Mouse (Mus musculus): ENCODE results near the gene Gm49380. TPM values are rescaled to one million over a fixed set of nuclear protein-coding genes. Genes with fewer than 3 reads are reported as not detected.
A peak's percentile ranks its signal among the peaks of the same experiment; 100 is the strongest.
"Not testable (repeated sequence)": the region's sequence is repeated elsewhere in the genome, so short reads cannot be mapped to it uniquely, and the experiment has no call there.

The Gm49380 gene
- polyA plus RNA-seq, 1 experiment from 2014 or later: 0.17 TPM

DNA sequence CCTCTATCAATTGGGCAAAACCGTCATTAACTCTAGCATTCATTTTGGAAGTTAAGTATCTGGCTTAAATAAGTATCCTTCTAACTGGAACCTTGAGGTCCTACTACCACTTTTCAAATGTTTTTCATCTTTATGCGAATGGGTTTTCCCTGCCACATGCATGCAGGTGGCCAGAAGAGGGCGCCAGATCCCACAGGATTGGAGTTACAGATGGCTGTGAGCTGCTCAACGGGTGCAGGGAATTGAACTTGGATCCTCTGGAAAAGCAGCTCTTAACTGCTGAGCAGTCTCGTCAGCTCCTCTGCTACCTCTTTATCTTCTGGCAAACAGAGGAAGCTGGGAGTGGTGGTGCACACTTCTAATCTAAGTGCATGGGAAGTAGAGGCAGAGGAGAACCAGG is 5.7 kb upstream of the Gm49380 start:
- Histone ChIP-seq H3K9me3 (replicated peaks) (no peaks in the 10 kb centered on the region), H3K4me2 (no peak overlapping the region), H3K36me3 (no peaks in the 10 kb centered on the region), H3K27me3 (no peaks in the 10 kb centered on the region), H3K9ac (no peak overlapping the region), H3K4me1 (peaks cover 7% of the 10 kb centered on the region; the same call in 1 of the 2 replicates), H3K4me3 (replicated peaks) (no peak overlapping the region), H3K27ac (no peak overlapping the region)
- no peak for ATAC-seq (replicated peaks; ENCODE audit: low FRiP score)
- WGBS: 54% methylated on average over 5 of the region's 5 CpGs

DNA sequence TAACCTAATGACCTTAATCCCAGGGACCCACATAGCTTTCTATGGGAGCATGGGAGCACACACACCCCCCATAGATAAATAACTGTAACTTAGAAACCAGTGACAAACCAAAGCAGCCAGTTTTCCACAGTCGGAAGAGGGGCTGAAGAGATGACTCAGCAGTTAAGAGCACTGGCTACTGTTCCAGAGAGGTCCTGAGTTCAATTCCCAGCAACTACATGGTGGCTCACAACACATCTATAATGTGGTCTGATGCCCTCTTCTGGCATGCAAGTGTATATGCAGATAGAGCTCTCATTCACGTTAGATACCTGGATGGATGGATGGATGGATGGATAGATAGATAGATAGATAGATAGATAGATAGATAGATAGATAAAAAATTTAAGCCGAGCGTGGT is 2.9 kb upstream of the Gm49380 start:
- Histone ChIP-seq H3K4me3 (replicated peaks) (no peak overlapping the region), H3K9ac (no peak overlapping the region), H3K4me2 (no peak overlapping the region), H3K36me3 (no peaks in the 10 kb centered on the region), H3K27ac (no peak overlapping the region), H3K4me1 (peaks cover 17% of the 10 kb centered on the region), H3K27me3 (no peaks in the 10 kb centered on the region), H3K9me3 (replicated peaks) (no peaks in the 10 kb centered on the region)
- WGBS: 92% methylated on average over 4 of the region's 4 CpGs
- ATAC-seq (replicated peaks; ENCODE audit: low FRiP score): no peak

DNA sequence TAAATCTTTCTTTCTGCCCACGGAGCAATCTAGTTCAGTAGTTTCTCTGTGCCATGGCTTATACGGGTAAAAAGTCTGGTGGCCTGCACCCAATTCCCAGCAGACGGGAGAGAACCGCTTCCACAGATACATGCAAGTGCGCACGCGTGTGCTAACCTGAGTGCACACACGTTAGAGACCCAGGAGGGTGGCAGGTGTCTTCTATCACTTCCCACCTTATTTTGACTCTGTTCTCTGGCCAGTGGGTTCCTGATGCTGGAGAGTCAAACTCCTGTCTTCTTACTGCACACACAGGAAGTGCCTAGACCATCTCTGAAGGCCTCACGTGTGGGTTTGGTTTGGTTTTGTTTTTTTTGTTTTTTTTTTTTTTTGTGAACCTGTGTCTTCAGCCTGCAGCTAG is 2.3 kb upstream of the Gm49380 start:
- Histone ChIP-seq H3K4me2 (no peak overlapping the region), H3K27me3 (no peaks in the 10 kb centered on the region), H3K27ac (no peak overlapping the region), H3K36me3 (0 out of 2 replicates have a peak, but pooled peaks cover under 1% of the 10 kb centered on the region), H3K9ac (no peak overlapping the region), H3K4me1 (peaks cover 20% of the 10 kb centered on the region), H3K9me3 (replicated peaks) (no peaks in the 10 kb centered on the region), H3K4me3 (replicated peaks) (no peak overlapping the region)
- no peak for ATAC-seq (replicated peaks; ENCODE audit: low FRiP score)
- 85% methylated on average over 9 of the region's 9 CpGs for WGBS

DNA sequence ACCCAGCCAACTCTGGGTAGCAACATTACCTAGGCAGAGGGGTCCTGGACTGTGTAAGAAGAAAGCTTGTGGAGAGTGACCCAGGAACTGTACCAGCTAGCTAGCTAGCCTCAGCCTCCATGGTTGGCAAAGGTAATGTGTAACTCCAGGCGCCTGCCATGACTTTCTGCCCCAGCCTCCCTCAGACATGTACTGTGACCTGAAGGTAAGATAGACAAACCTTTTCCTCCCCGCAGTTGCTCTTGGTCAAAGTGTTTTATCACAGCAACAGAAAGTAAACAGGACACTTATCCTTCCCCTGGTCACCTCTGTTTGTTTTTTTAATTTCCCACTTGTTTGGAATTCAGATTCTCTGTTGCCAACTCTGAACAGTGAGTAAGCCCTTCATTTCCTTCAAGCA is 1.2 kb upstream of the Gm49380 start:
- Histone ChIP-seq H3K4me1 (peaks cover 32% of the 10 kb centered on the region), H3K27ac (peak overlapping the region; percentile 22; the same call in 1 of the 2 replicates), H3K9me3 (replicated peaks) (no peaks in the 10 kb centered on the region), H3K36me3 (0 out of 2 replicates have a peak, but pooled peaks cover 10% of the 10 kb centered on the region), H3K4me3 (replicated peaks) (no peak overlapping the region), H3K4me2 (no peak overlapping the region), H3K27me3 (no peaks in the 10 kb centered on the region), H3K9ac (no peak overlapping the region)
- ATAC-seq (replicated peaks; ENCODE audit: low FRiP score): no peak
- 71% methylated on average over 2 of the region's 2 CpGs for WGBS

DNA sequence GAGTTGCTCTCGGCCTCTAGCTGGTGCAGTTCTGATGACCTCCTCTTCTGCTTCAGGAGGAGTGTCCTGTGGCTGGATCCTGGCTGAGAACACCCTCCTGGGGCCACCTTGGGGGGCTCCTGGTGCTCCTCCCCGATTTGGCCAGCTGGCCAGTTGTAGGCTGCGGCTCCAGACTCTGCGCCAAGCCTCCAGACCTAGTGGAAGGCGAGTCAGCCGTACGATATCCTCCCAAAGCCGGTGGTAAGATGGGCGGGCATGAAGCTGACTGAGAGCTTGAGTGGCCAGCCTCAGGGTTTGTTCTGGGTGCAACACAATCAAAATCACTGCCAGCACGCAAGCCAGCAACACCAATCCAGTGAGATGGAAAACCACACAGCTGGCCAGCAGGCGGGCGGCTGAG is 1.4 kb downstream of the Gm49380 start:
- H3K4me1 ChIP-seq: peaks cover 57% of the 10 kb centered on the region
- H3K27ac ChIP-seq; H3K27me3 ChIP-seq; H3K9me3 ChIP-seq (replicated peaks); H3K9ac ChIP-seq; ATAC-seq (replicated peaks; ENCODE audit: low FRiP score): not testable (repeated sequence)
- peaks cover 21% of the 10 kb centered on the region for H3K36me3 ChIP-seq
- H3K4me3 ChIP-seq (replicated peaks): peak overlapping the region; percentile 76
- peak overlapping the region; percentile 65 for H3K4me2 ChIP-seq
- WGBS: 46% methylated on average over 10 of the region's 12 CpGs

DNA sequence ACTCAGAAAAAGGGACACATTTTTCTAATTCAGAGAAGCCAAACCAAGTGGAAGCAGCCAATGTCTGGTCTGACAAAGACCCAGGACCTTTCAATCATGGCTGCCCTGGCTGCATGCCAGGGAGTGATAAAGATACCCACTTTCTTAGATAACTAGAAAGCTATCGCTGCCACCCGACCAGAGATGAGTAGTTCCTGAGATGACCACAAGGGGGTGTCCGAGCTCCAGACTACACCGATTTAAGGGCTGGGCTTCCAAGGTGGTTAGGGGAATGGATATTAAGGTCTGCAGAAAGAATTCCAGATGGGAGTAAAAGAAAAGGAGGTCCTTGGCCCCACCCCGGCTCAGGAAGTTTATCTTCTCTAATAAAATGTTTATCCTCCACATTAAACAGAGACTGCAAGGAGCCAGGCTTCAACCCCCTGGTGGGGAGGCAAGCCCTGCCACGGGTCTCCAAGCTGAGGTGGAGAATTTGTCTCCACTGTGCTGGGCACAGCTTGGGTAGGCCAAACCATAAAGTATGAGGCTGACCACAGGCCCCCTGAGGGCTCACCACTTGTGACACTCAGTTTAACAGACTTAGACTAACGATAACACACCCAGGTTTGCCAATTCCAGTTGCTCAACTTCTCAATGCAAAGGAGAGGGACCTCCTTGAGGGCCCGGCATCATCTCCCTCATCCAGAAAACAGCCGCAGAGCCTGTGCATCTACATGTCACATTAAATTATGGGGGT is 3.8 kb downstream of the Gm49380 start:
- H3K9ac ChIP-seq: 0 out of 2 replicates have a peak overlapping the region, but pooled peaks have one; percentile 11
- H3K36me3 ChIP-seq: peaks cover 32% of the 10 kb centered on the region
- no peaks in the 10 kb centered on the region for H3K27me3 ChIP-seq
- peak overlapping the region; percentile 54; the same call in 1 of the 2 replicates for H3K27ac ChIP-seq
- 18% methylated on average over 9 of the region's 9 CpGs for WGBS
- H3K4me2 ChIP-seq: peak overlapping the region; percentile 55
- H3K4me1 ChIP-seq: peaks cover 68% of the 10 kb centered on the region
- no peak for ATAC-seq (replicated peaks; ENCODE audit: low FRiP score)
- H3K9me3 ChIP-seq (replicated peaks): no peaks in the 10 kb centered on the region
- peak overlapping the region; percentile 30 for H3K4me3 ChIP-seq (replicated peaks)

DNA sequence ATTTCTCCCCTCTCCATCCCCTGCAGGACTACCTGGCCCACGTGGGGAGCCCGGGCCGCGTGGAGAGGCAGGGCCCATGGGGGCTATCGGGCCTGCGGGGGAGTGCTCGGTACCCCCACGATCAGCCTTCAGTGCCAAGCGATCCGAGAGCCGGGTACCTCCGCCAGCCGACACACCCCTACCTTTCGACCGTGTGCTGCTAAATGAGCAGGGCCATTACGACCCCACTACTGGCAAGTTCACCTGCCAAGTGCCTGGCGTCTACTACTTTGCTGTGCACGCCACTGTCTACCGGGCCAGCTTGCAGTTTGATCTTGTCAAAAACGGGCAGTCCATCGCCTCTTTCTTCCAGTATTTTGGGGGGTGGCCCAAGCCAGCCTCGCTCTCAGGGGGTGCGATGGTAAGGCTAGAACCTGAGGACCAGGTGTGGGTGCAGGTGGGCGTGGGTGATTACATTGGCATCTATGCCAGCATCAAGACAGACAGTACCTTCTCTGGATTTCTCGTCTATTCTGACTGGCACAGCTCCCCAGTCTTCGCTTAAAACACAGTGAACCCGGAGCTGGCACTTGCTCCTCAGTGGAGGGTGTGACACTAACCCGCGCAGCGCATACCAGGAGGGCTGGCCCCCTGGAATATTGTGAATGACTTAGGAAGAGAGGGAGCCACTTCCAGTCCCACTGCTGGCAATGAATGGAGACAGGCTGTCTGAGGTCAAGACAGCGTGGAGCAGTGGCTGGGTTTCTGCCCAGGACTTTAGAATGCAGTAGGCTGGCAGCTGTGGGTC is 4.8 kb downstream of the Gm49380 start:
- Histone ChIP-seq H3K27ac (peak overlapping the region; percentile 86; the same call in 1 of the 2 replicates), H3K9ac (peak overlapping the region; percentile 31; the same call in 1 of the 2 replicates)
- WGBS: 72% methylated on average over 31 of the region's 31 CpGs

DNA sequence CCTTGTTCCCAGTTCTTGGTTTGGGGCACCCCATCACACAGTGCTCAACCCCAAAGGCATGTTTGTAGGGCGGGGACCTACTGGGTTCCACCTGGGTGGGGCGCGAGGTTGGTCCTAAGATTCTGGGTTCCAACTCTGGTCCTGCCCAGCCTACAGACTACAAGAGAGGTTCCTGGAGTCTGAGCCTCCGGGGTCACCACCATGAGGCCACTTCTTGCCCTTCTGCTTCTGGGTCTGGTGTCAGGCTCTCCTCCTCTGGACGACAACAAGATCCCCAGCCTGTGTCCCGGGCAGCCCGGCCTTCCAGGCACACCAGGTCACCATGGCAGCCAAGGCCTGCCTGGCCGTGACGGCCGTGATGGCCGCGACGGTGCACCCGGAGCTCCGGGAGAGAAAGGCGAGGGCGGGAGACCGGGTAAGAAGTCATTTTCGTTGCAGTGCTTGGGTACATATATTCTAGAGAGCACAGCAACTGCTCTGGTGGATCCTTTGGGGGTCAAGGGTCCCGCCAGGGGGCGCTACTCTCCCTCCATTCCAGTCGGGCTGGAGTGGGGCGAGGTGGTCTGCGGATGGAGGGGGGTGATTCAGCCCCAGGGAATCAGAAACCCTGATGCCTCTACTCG is 5.6 kb downstream of the Gm49380 start:
- H3K4me2 ChIP-seq: peak overlapping the region; percentile 55
- WGBS: 32% methylated on average over 25 of the region's 25 CpGs
- peak overlapping the region; percentile 23 for H3K4me3 ChIP-seq (replicated peaks)
- peak overlapping the region; percentile 22; the same call in 1 of the 2 replicates for H3K9ac ChIP-seq
- H3K36me3 ChIP-seq: peaks cover 36% of the 10 kb centered on the region
- H3K27ac ChIP-seq: peak overlapping the region; percentile 86
- no peaks in the 10 kb centered on the region for H3K27me3 ChIP-seq
- ATAC-seq (replicated peaks; ENCODE audit: low FRiP score): no peak; the same call in none of the 2 replicates
- peaks cover 63% of the 10 kb centered on the region for H3K4me1 ChIP-seq
- no peaks in the 10 kb centered on the region for H3K9me3 ChIP-seq (replicated peaks)

More for the DNA sequence above, 4.8 kb downstream of the Gm49380 start:
- peaks cover 36% of the 10 kb centered on the region for H3K36me3 ChIP-seq
- peaks cover 62% of the 10 kb centered on the region for H3K4me1 ChIP-seq
- no peaks in the 10 kb centered on the region for H3K9me3 ChIP-seq (replicated peaks)
- H3K27me3 ChIP-seq: no peaks in the 10 kb centered on the region
- no peak for ATAC-seq (replicated peaks; ENCODE audit: low FRiP score)
- H3K4me2 ChIP-seq: peak overlapping the region; percentile 55
- peak overlapping the region; percentile 30; the same call in 1 of the 2 replicates for H3K4me3 ChIP-seq (replicated peaks)

DNA sequence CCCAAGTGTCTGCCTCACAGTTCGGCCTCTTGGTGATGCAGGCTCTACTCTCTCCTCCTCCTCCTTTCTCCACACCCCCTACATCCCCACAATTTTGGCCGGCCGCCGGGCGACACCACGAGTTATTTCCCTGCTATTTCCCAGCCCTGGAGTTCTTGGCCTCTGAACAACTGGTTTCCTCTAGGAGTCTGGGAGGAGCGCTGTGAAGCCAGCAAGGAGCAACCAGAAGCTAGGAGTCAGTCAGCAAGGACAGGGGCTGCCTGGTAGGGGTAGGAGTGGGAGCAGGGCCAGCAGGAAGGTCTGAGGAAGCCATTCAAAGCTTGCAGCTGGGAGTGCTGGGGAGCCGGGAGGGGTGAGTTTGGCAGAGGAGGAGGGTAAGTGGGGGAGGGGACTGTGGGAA is 6.2 kb downstream of the Gm49380 start, which contains the start of gene C1qtnf5:
C1qtnf5 (plus strand) TSS at position 136 of the 400 bp plus-strand sequence.
- H3K4me1 ChIP-seq: peaks cover 65% of the 10 kb centered on the region
- peak within 1 kb of the TSS; percentile 23 for H3K4me3 ChIP-seq (replicated peaks)
- WGBS: 20% methylated on average over 8 of the region's 8 CpGs
- H3K9ac ChIP-seq: peak within 1 kb of the TSS; percentile 22; the same call in 1 of the 2 replicates
- H3K4me2 ChIP-seq: peak within 1 kb of the TSS; percentile 55
- H3K9me3 ChIP-seq (replicated peaks): no peaks in the 10 kb centered on the region
- H3K36me3 ChIP-seq: peaks cover 36% of the 10 kb centered on the region
- peak; percentile 55 for ATAC-seq (replicated peaks; ENCODE audit: low FRiP score)
- H3K27me3 ChIP-seq: no peaks in the 10 kb centered on the region
- peak within 1 kb of the TSS; percentile 86 for H3K27ac ChIP-seq

DNA sequence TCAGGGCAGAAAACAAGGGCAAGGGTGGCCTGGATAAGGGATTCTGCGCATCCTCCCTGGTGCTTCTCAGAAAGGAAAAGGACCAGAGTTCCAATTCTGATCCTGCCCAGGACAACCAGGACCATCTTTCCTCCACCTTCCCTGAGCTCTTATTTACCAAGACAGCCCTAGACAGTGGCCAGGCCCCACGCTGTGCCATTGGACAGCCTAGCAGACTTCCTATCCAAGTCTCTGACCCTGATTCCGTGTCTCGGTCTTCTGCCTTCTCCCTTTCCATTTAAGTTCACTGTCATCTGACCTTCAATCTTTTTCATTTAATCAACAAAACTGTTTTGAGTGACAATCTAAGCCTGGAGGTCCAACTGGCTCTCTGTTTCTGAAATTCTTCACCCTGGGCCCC is 6.7 kb downstream of the Gm49380 start:
- Histone ChIP-seq H3K4me2 (0 out of 2 replicates have a peak overlapping the region, but pooled peaks have one; percentile 55), H3K36me3 (peaks cover 36% of the 10 kb centered on the region), H3K4me1 (peaks cover 65% of the 10 kb centered on the region), H3K9ac (0 out of 2 replicates have a peak overlapping the region, but pooled peaks have one; percentile 22), H3K27ac (peak overlapping the region; percentile 86), H3K27me3 (no peaks in the 10 kb centered on the region), H3K4me3 (replicated peaks) (no peak overlapping the region; the same call in 1 of the 2 replicates), H3K9me3 (replicated peaks) (no peaks in the 10 kb centered on the region)
- WGBS: 71% methylated on average over 4 of the region's 4 CpGs
- ATAC-seq (replicated peaks; ENCODE audit: low FRiP score): no peak

DNA sequence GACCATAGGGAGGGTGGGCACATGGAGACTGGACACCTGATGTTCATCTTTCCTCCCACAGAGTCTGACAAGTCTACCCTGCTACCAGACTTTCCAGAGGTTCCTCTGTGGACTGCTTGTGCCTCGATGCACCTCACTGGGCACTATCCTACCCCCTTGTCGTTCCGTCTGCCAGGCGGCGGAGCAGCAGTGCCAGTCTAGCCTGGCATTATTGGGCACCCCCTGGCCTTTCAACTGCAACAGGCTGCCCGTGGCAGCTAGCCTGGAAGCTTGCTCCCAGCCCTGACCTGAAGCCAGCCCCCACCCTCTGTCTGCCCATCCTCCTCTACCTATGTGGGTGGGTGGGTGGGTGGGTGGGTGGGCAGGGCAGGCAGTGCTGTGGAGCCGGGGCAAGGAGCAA is 7.1 kb downstream of the Gm49380 start:
- Histone ChIP-seq H3K27ac (no peak overlapping the region), H3K4me2 (no peak overlapping the region), H3K4me1 (peaks cover 68% of the 10 kb centered on the region), H3K4me3 (replicated peaks) (no peak overlapping the region), H3K27me3 (no peaks in the 10 kb centered on the region), H3K36me3 (peaks cover 36% of the 10 kb centered on the region), H3K9ac (no peak overlapping the region), H3K9me3 (replicated peaks) (no peaks in the 10 kb centered on the region)
- WGBS: 78% methylated on average over 7 of the region's 7 CpGs
- no peak for ATAC-seq (replicated peaks; ENCODE audit: low FRiP score)
